In the genomic region with DNA sequence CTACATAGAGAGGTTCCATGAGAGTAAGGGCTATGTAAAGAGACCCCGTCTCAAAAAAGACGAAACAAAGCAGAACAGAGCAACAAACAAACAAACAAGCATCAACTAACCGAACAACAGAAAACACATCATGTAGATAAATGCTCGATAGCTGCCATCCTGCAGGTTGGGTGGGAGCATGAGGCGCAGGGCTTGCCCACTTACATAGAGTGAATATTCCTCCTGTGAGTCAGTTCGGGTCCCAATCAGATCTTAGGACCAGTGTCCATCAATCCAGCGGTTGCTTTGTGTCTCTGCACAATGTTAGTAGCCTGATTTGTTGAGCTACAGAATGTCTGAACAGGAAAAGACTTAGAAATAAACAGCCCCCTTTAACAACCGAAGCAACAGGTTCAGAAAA, we compare ENCODE assay signal across 16 mouse cellular contexts.
"Had no signal": no experiment of that assay in that cellular context is flagged by ENCODE, and none has a peak within 500 bp of the region (broad histone marks: within the 10 kb centered on the region; RNA-seq: fewer than 3 reads in every experiment).

No protein-coding gene starts in this region.

- H3K4me1 ChIP-seq: neural tube, embryonic 15.5 days; stomach, embryonic 15.5 days had no signal

- H3K9me3 ChIP-seq: neural tube, embryonic 13.5 days; neural tube, embryonic 15.5 days; stomach, embryonic 15.5 days had no signal

- H3K27ac ChIP-seq: neural tube, embryonic 13.5 days; neural tube, embryonic 15.5 days; stomach, embryonic 15.5 days; stomach, postnatal 0 days had no signal

- H3K4me3 ChIP-seq: neural tube, embryonic 13.5 days; neural tube, embryonic 15.5 days; stomach, embryonic 15.5 days had no signal

- H3K36me3 ChIP-seq: neural tube, embryonic 13.5 days; neural tube, embryonic 15.5 days; stomach, embryonic 15.5 days had no signal

- H3K27me3 ChIP-seq: stomach, embryonic 15.5 days had no signal

- DNase-seq: retina, postnatal 1 day; right cerebral cortex, adult 18-20 months; right cerebral cortex, postnatal 14 days; right cerebral cortex, postnatal 25 days; right cerebral cortex, postnatal 4 days; spleen, adult 18-20 months; thymus, adult 18-20 months; thymus, adult 2 months; thymus, postnatal 14 days; thymus, postnatal 25 days; thymus, postnatal 36 days; thymus, postnatal 4 days had no signal

- H3K9ac ChIP-seq: neural tube, embryonic 13.5 days; neural tube, embryonic 15.5 days; stomach, embryonic 15.5 days had no signal

- H3K4me2 ChIP-seq: neural tube, embryonic 13.5 days; neural tube, embryonic 15.5 days; stomach, embryonic 15.5 days had no signal
